Mouse (Mus musculus) spleen, adult 10 weeks (tissue): ENCODE measurements around the gene Acd. TPM values are rescaled to one million over a fixed set of nuclear protein-coding genes. Genes with fewer than 3 reads are reported as not detected.

Source experiments
- polyA plus RNA-seq: library from polyadenylated mRNA; stranded (reverse); fragments of 350-450 nt; fragmentation: Illumina TruSeq; extraction: RNeasy Lipid Tissue Mini Kit (QIAGEN cat#74804); gene quantifications from one replicate; pipeline ENCODE4 v1.2.3, GENCODE M21; 2015; ENCODE audit warnings: low replicate concordance; ENCODE audit not compliant: insufficient read depth

Acd gene
- 26.9 TPM for polyA plus RNA-seq

GRCm38 (mm10) chr8:105700966-105701824 is at the start of gene Acd, which contains the start of gene Pard6a:
Gene Acd (minus strand): TSS chr8:105701102.
Gene Pard6a (plus strand): TSS chr8:105701148.

GRCm38 (mm10) chr8:105707498-105708403 is 6.8 kb upstream of the Acd start, which contains the start of the genes 4933405L10Rik and Enkd1:
Gene 4933405L10Rik (plus strand): TSS chr8:105707655.
Gene Enkd1 (minus strand): TSS chr8:105708210.

GRCm38 (mm10) chr8:105685796-105686308 is 15.1 kb downstream of the Acd start, which contains the start of gene Carmil2:
Gene Carmil2 (plus strand): TSS chr8:105686274.

Other genes with a start within 250 kb of the Acd start
- gene Tppp3, start 229.6 kb downstream of the Acd start, polyA plus RNA-seq = 1.5 TPM
- 5.3 TPM for gene Zdhhc1, start 204.2 kb downstream of the Acd start, polyA plus RNA-seq
- gene Hsd11b2, start 182.3 kb downstream of the Acd start, polyA plus RNA-seq = not detected
- gene Atp6v0d1, start 135.1 kb downstream of the Acd start, polyA plus RNA-seq = 76.0 TPM
- 11.9 TPM for gene Ripor1, start 95.8 kb downstream of the Acd start, polyA plus RNA-seq
- gene Ctcf, start 64.5 kb downstream of the Acd start, polyA plus RNA-seq = 156 TPM
- not detected for gene Agrp, start 63.7 kb downstream of the Acd start, polyA plus RNA-seq
- gene Carmil2, start 14.8 kb downstream of the Acd start, polyA plus RNA-seq = 27.3 TPM
- 2.4 TPM for gene Pard6a, start within 50 bp of the Acd start, polyA plus RNA-seq
- not detected for gene 4933405L10Rik, start 6.6 kb upstream of the Acd start, polyA plus RNA-seq
- 1.4 TPM for gene Enkd1, start 7.1 kb upstream of the Acd start, polyA plus RNA-seq
- gene Gfod2, start 57.6 kb upstream of the Acd start, polyA plus RNA-seq = 0.99 TPM
- 33.1 TPM for gene Ranbp10, start 126.2 kb upstream of the Acd start, polyA plus RNA-seq
- 0.18 TPM for gene Tsnaxip1, start 126.6 kb upstream of the Acd start, polyA plus RNA-seq
- 12.7 TPM for gene Cenpt, start 152.2 kb upstream of the Acd start, polyA plus RNA-seq
- gene Thap11, start 154.0 kb upstream of the Acd start, polyA plus RNA-seq = 21.7 TPM
- 79.0 TPM for gene Nutf2, start 159.5 kb upstream of the Acd start, polyA plus RNA-seq
- gene Edc4, start 179.8 kb upstream of the Acd start, polyA plus RNA-seq = 23.4 TPM
- not detected for gene Nrn1l, start 192.5 kb upstream of the Acd start, polyA plus RNA-seq
- 11.7 TPM for gene Pskh1, start 199.3 kb upstream of the Acd start, polyA plus RNA-seq
- 3.9 TPM for gene Ctrl, start 232.8 kb upstream of the Acd start, polyA plus RNA-seq
- gene Psmb10, start 237.3 kb upstream of the Acd start, polyA plus RNA-seq = 35.5 TPM
- 1.4 TPM for gene Lcat, start 242.3 kb upstream of the Acd start, polyA plus RNA-seq